Mouse (Mus musculus) hematopoietic multipotent progenitor cell, adult 10-12 weeks (in vitro differentiated cells): ENCODE measurements around the gene Fmod. TPM values are rescaled to one million over a fixed set of nuclear protein-coding genes. Genes with fewer than 3 reads are reported as not detected.

Source experiments
- polyA plus RNA-seq: library from polyadenylated mRNA; stranded (reverse); fragments of >175 nt; gene quantifications from 2 replicates; pipeline ENCODE4 v1.2.3, GENCODE M21; 2012; ENCODE audit warnings: low replicate concordance

Fmod gene
- polyA plus RNA-seq = 0.09 TPM in 1 of 2 replicates, not detected in the other

GRCm38 (mm10) chr1:134037172-134037571 lies at the start of gene Fmod:
TSS of gene Fmod (plus strand) at chr1:134037254.

GRCm38 (mm10) chr1:134078802-134079476 lies 41.9 kb downstream of the Fmod start, which contains the start of gene Btg2:
TSS of gene Btg2 (minus strand) at chr1:134079120.

Other genes with a start within 250 kb of the Fmod start
- 18.8 and 27.3 TPM in 2 replicates for gene Atp2b4, start 236.2 kb upstream of the Fmod start, polyA plus RNA-seq
- not detected in 2 replicates for gene Optc, start 129.3 kb upstream of the Fmod start, polyA plus RNA-seq
- 0.03 and 0.29 TPM in 2 replicates for gene Prelp, start 115.8 kb upstream of the Fmod start, polyA plus RNA-seq
- gene Btg2, start 41.9 kb downstream of the Fmod start, polyA plus RNA-seq = 25.8 and 146 TPM in 2 replicates
- gene Chit1, start 74.0 kb downstream of the Fmod start, polyA plus RNA-seq = 0.18 TPM in 1 of 2 replicates, not detected in the other
- 1.4 and 4.1 TPM in 2 replicates for gene Chil1, start 144.9 kb downstream of the Fmod start, polyA plus RNA-seq
- 0.08 TPM in 1 of 2 replicates, not detected in the other for gene Mybph, start 156.2 kb downstream of the Fmod start, polyA plus RNA-seq
- not detected in 2 replicates for gene Adora1, start 198.2 kb downstream of the Fmod start, polyA plus RNA-seq